Mouse (Mus musculus) ES-E14 (cell line): ENCODE data around the gene Cyp2ab1. TPM values are rescaled to one million over a fixed set of nuclear protein-coding genes. Genes with fewer than 3 reads are reported as not detected.
A peak's percentile ranks its signal among the peaks of the same experiment; 100 is the strongest.

Experiments
- DNase-seq: peaks from one replicate; pipeline ENCODE4 v3.0.0-alpha.2; 2013; ENCODE audit warnings: low read depth, low spot score
- H3K27ac ChIP-seq: 2 replicates; pipeline ENCODE4 v1.5.1; 2012; ENCODE audit warnings: low read depth, mild to moderate bottlenecking, low read length, moderate library complexity, mixed read lengths; ENCODE audit not compliant: poor library complexity, insufficient read depth, severe bottlenecking
- H3K36me3 ChIP-seq: 2 replicates; pipeline ENCODE4 v1.6.1; 2012; ENCODE audit warnings: mild to moderate bottlenecking, low read length, moderate library complexity, mixed read lengths; ENCODE audit not compliant: control insufficient read depth, poor library complexity, insufficient read depth, severe bottlenecking
- H3K4me1 ChIP-seq, 2 experiments: fragments of 150-350 bp in 1 of 2; sonication (generic) in 1 of 2; 2 replicates each; pipeline ENCODE4 v1.6.1; 2012; ENCODE audit warnings: low read length in 2 of 2, mild to moderate bottlenecking in 1 of 2, mixed read lengths in 1 of 2; ENCODE audit not compliant: control insufficient read depth in 2 of 2, insufficient read depth in 2 of 2, poor library complexity in 1 of 2
- H3K4me3 ChIP-seq, 2 experiments: fragments of 150-350 bp in 1 of 2; sonication (generic) in 1 of 2; 2 replicates each; pipeline ENCODE4 v1.5.1; 2012; ENCODE audit warnings: low read length in 2 of 2, low read depth in 1 of 2, mild to moderate bottlenecking in 1 of 2, mixed read lengths in 1 of 2; ENCODE audit not compliant: insufficient read depth in 1 of 2, poor library complexity in 1 of 2, severe bottlenecking in 1 of 2
- H3K9ac ChIP-seq: 2 replicates; pipeline ENCODE4 v1.6.1; 2012; ENCODE audit warnings: low read depth, mild to moderate bottlenecking, low read length, mixed read lengths; ENCODE audit not compliant: poor library complexity, insufficient read depth, severe bottlenecking
- H3K9me3 ChIP-seq: fragments of 150-350 bp; sonication (generic); 2 replicates; pipeline ENCODE4 v1.6.1; 2012; ENCODE audit warnings: low read depth, mild to moderate bottlenecking, low read length; ENCODE audit not compliant: control insufficient read depth, insufficient read depth
- CHD2 ChIP-seq: IDR thresholded peaks from 2 replicates; pipeline ENCODE4 v1.6.1; 2014; ENCODE audit warnings: mild to moderate bottlenecking, low read depth, low read length, inconsistent platforms
- HCFC1 ChIP-seq: IDR thresholded peaks from 2 replicates; pipeline ENCODE4 v1.6.1; 2012; ENCODE audit warnings: low read length, inconsistent platforms, borderline replicate concordance; ENCODE audit not compliant: insufficient read depth
- MAFK ChIP-seq: IDR thresholded peaks from 2 replicates; pipeline ENCODE4 v1.6.1; 2014; ENCODE audit warnings: mild to moderate bottlenecking, low read depth, low read length, inconsistent platforms; ENCODE audit not compliant: insufficient read depth
- ZC3H11A ChIP-seq: IDR thresholded peaks from 2 replicates; pipeline ENCODE4 v1.6.1; 2012; ENCODE audit warnings: low read depth, mild to moderate bottlenecking, inconsistent platforms, low read length, borderline replicate concordance
- ZNF384 ChIP-seq: IDR thresholded peaks from 2 replicates; pipeline ENCODE4 v1.6.1; 2012; ENCODE audit warnings: low read depth, low read length, inconsistent platforms
- in situ Hi-C, 2 experiments: fragments of 600-800 bp; cut with MboI; formaldehyde crosslinking; loops; one replicate each; pipeline ENCODE4 v1.15.1; 2025; ENCODE audit warnings: low sequenced_read_pairs in 2 of 2, inconsistent platforms in 1 of 2; ENCODE audit not compliant: unreplicated experiment in 2 of 2
- total RNA-seq: library from RNA; depleted of rRNA; stranded (reverse); fragments of 300-350 nt; gene quantifications from 2 replicates; pipeline ENCODE4 v1.2.3, GENCODE M21; 2012

Cyp2ab1 gene
- total RNA-seq, 1 experiment = 0.36 TPM

GRCm38 (mm10) chr16:20301770-20302649 is 23.2 kb downstream of the Cyp2ab1 start, which contains the start of gene Parl:
TSS of gene Parl (minus strand) at chr16:20302387.
- Histone ChIP-seq H3K27ac (peak within 1 kb of the TSS; percentile 79), H3K9ac (peak within 1 kb of the TSS; percentile 94), H3K9me3 (no peaks in the 10 kb centered on the region), H3K4me1 (peaks cover 6% of the 10 kb centered on the region in 2 experiments; a peak in 3 of 4 replicates), H3K36me3 (peaks cover 3% of the 10 kb centered on the region), H3K4me3 (peak within 1 kb of the TSS; percentile 92 to 98)
- TF ChIP-seq CHD2 (peak; percentile 82), ZNF384 (peak; percentile 100), MAFK (peak; percentile 75), HCFC1 (peak; percentile 79), ZC3H11A (peak; percentile 76)
- in situ Hi-C loops = no loop called here
- DNase-seq = peak; percentile 94

GRCm38 (mm10) chr16:20300076-20300475 is 25.1 kb downstream of the Cyp2ab1 start:
- Histone ChIP-seq H3K9me3 (no peaks in the 10 kb centered on the region), H3K4me1 (peaks cover 4 to 6% of the 10 kb centered on the region in 2 experiments; a peak in 3 of 4 replicates), H3K36me3 (peaks cover 9% of the 10 kb centered on the region), H3K4me3 (no peak overlapping the region), H3K27ac (no peak overlapping the region), H3K9ac (no peak overlapping the region)
- in situ Hi-C loops = no loop called here
- TF ChIP-seq CHD2 (no peak), ZC3H11A (no peak), HCFC1 (no peak), ZNF384 (no peak), MAFK (no peak)
- no peak for DNase-seq

GRCm38 (mm10) chr16:20280238-20280637 is 45.0 kb downstream of the Cyp2ab1 start:
- TF ChIP-seq MAFK = peak; percentile 64
- TF ChIP-seq ZNF384 = no peak
- Histone ChIP-seq H3K36me3 (peaks cover 28% of the 10 kb centered on the region), H3K9me3 (no peaks in the 10 kb centered on the region), H3K27ac (no peak overlapping the region), H3K4me1 (no peaks in the 10 kb centered on the region), H3K9ac (no peak overlapping the region), H3K4me3 (no peak overlapping the region)
- no peak for DNase-seq
- in situ Hi-C loops = no loop called here

- DNase-seq = no peak
- no peak overlapping the region for H3K27ac ChIP-seq
- no peak for TF ChIP-seq MAFK
- TF ChIP-seq CHD2 = no peak
- TF ChIP-seq ZNF384 = no peak
- no peak for TF ChIP-seq ZC3H11A
- TF ChIP-seq HCFC1 = no peak
- no peak overlapping the region for H3K9ac ChIP-seq
- H3K9me3 ChIP-seq = no peaks in the 10 kb centered on the region
- H3K4me3 ChIP-seq = no peak overlapping the region
- H3K4me1 ChIP-seq = no peaks in the 10 kb centered on the region
- in situ Hi-C loops = no loop called here
- H3K36me3 ChIP-seq = peaks cover 24% of the 10 kb centered on the region
These were observed 45.8 kb downstream of the Cyp2ab1 start for GRCm38 (mm10) chr16:20279395-20279794.
